Mouse (Mus musculus) G1E (cell line): ENCODE results near the gene Eef1e1. TPM values are rescaled to one million over a fixed set of nuclear protein-coding genes. Genes with fewer than 3 reads are reported as not detected.

Experiments used
- ATAC-seq: 2 replicates; pipeline ENCODE4 v1.8.0; 2016; ENCODE audit warnings: mild to moderate bottlenecking; ENCODE audit not compliant: insufficient number of reproducible peaks, poor library complexity, low FRiP score, severe bottlenecking; ENCODE audit errors: extremely low read depth
- DNase-seq: peaks from one replicate; pipeline ENCODE4 v3.0.0; 2012; ENCODE audit warnings: low spot score
- H3K27me3 ChIP-seq: 2 replicates; pipeline ENCODE4 v1.6.1; 2012; ENCODE audit warnings: mild to moderate bottlenecking, low read length, inconsistent platforms; ENCODE audit not compliant: insufficient read depth
- H3K36me3 ChIP-seq: replicated peaks from 2 replicates; pipeline ENCODE3; 2012; ENCODE audit warnings: mild to moderate bottlenecking, inconsistent platforms
- H3K4me1 ChIP-seq: 2 replicates; pipeline ENCODE4 v1.6.1; 2012; ENCODE audit warnings: low read depth, low read length, inconsistent platforms, mixed read lengths; ENCODE audit not compliant: insufficient read depth
- H3K4me3 ChIP-seq: 2 replicates; pipeline ENCODE4 v1.5.1; 2012; ENCODE audit warnings: low read depth, mild to moderate bottlenecking, inconsistent platforms, low read length, moderate library complexity, mixed read lengths
- H3K9me3 ChIP-seq: replicated peaks from 2 replicates; pipeline ENCODE4 v1.6.1; 2012; ENCODE audit warnings: inconsistent platforms
- CTCF ChIP-seq: IDR thresholded peaks from 2 replicates; pipeline ENCODE4 v1.5.1; 2012; ENCODE audit warnings: low read depth, low read length, inconsistent platforms, mixed read lengths
- GATA1 ChIP-seq: IDR thresholded peaks from 2 replicates; pipeline ENCODE4 v1.6.1; 2012; ENCODE audit warnings: borderline replicate concordance, low read length, inconsistent platforms, mixed read lengths
- GATA2 ChIP-seq: IDR thresholded peaks from 2 replicates; pipeline ENCODE4 v1.6.1; 2012; ENCODE audit warnings: low read depth, low read length, inconsistent platforms, borderline replicate concordance
- POLR2AphosphoS5 ChIP-seq: IDR thresholded peaks from 2 replicates; pipeline ENCODE4 v1.6.1; 2012; ENCODE audit warnings: low read depth, low read length, inconsistent platforms; ENCODE audit not compliant: insufficient replicate concordance
- TAL1 ChIP-seq: conservative IDR thresholded peaks from 2 replicates; pipeline ENCODE4 v1.6.1; 2012; ENCODE audit warnings: low read depth, low read length, inconsistent platforms, mixed read lengths
- polyA plus RNA-seq: library from polyadenylated mRNA; stranded (reverse); fragments of >175 nt; gene quantifications from 2 replicates; pipeline ENCODE4 v1.2.3, GENCODE M21; 2012
- total RNA-seq, 2 experiments: library from RNA; stranded (forward) in 1 of 2; stranded (reverse) in 1 of 2; fragments of 200-1000 nt in 1 of 2; fragments of >200 nt in 1 of 2; fragmentation: Nextera tagmentation in 1 of 2; gene quantifications; 2 replicates each; pipeline ENCODE4 v1.2.3; 2014 to 2017

Eef1e1 gene
- total and polyA plus RNA-seq, 3 experiments: 34.4 to 77.6 (median 73.1) TPM

DNA sequence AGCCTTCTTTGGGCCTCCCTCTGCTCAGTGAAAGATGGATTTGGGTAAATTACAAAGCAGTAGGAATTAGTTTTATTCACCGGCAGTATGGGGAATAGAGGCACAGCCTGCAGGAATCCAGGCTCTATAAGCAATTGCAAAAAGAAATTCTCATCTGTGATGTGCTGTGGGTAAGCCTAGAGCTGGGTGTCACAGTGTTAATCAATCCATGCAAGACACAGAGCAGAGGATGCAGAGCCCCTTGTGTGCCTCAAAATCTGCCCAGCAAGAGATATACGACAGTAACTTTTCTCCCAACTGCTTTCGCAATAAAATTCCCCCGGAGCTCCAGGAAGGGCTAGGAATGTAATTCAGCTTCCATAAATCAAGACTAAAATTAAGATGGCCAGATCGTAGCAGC lies 17.4 kb downstream of the Eef1e1 start:
- H3K9me3 ChIP-seq: 0 out of 2 replicates have a peak, but pooled peaks cover 2% of the 10 kb centered on the region
- DNase-seq (no peak), ATAC-seq (no peak)
- peaks cover 2% of the 10 kb centered on the region; the same call in 1 of the 2 replicates for H3K4me1 ChIP-seq
- H3K27me3 ChIP-seq: no peaks in the 10 kb centered on the region
- TF ChIP-seq POLR2AphosphoS5 (no peak), CTCF (no peak), GATA2 (no peak), TAL1 (no peak), GATA1 (no peak)
- H3K36me3 ChIP-seq: peaks cover 64% of the 10 kb centered on the region
- H3K4me3 ChIP-seq: no peak overlapping the region

DNA sequence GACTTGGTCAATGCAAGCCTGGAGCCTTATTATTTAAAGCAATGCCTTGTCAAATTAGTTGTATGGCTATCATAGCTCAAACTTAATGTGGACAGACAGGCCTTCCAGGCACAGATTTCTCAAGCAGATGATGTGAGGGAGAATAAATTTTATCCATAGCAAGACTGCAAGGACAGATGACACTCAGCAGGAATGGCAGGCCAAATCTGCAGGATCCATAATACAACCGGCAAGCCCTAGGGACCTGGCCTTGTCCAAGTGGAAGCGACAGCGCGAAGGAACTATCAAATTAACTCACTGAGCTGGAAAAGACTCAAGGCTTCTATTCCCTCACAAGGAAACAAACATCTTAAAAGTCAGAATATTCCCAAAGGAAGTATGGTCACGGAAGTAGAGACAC lies 17.9 kb downstream of the Eef1e1 start:
- TF ChIP-seq CTCF (no peak), POLR2AphosphoS5 (no peak), GATA2 (no peak), TAL1 (no peak), GATA1 (no peak)
- H3K4me3 ChIP-seq: no peak overlapping the region

GRCm38 (mm10) chr13:38638694-38639093 lies 20.2 kb downstream of the Eef1e1 start:
- Histone ChIP-seq H3K36me3 (peaks cover 41% of the 10 kb centered on the region), H3K9me3 (0 out of 2 replicates have a peak, but pooled peaks cover 2% of the 10 kb centered on the region), H3K4me1 (peaks cover 12% of the 10 kb centered on the region), H3K4me3 (no peak overlapping the region), H3K27me3 (no peaks in the 10 kb centered on the region)
- TF ChIP-seq CTCF: no peak
- no peak for TF ChIP-seq TAL1
- TF ChIP-seq POLR2AphosphoS5: no peak
- TF ChIP-seq GATA2: no peak
- TF ChIP-seq GATA1: no peak
- DNase-seq (no peak), ATAC-seq (no peak)

More for the DNA sequence above, 17.9 kb downstream of the Eef1e1 start:
- DNase-seq: no peak
- Histone ChIP-seq H3K27me3 (no peaks in the 10 kb centered on the region), H3K4me1 (peaks cover under 1% of the 10 kb centered on the region; the same call in 1 of the 2 replicates), H3K9me3 (0 out of 2 replicates have a peak, but pooled peaks cover 2% of the 10 kb centered on the region), H3K36me3 (peaks cover 61% of the 10 kb centered on the region)
- no peak for ATAC-seq

- no peaks in the 10 kb centered on the region for H3K9me3 ChIP-seq
- no peaks in the 10 kb centered on the region for H3K27me3 ChIP-seq
- peaks cover 30% of the 10 kb centered on the region for H3K36me3 ChIP-seq
- DNase-seq (peak; percentile 71), ATAC-seq (peak; percentile 56)
- H3K4me1 ChIP-seq: peaks cover 36% of the 10 kb centered on the region
- peak within 1 kb of the TSS; percentile 86 for H3K4me3 ChIP-seq
- TF ChIP-seq POLR2AphosphoS5 (no peak), GATA1 (no peak), GATA2 (no peak), TAL1 (no peak)
These were observed 24.0 kb downstream of the Eef1e1 start, which contains the start of gene Bloc1s5 for GRCm38 (mm10) chr13:38634800-38635269. Gene Bloc1s5, minus strand, starts transcription at chr13:38635109.

GRCm38 (mm10) chr13:38634256-38634799 lies 24.5 kb downstream of the Eef1e1 start:
- TF ChIP-seq GATA2 (no peak), GATA1 (no peak), POLR2AphosphoS5 (no peak), CTCF (no peak), TAL1 (no peak)
- ATAC-seq: no peak; the same call in 1 of the 2 replicates

DNA sequence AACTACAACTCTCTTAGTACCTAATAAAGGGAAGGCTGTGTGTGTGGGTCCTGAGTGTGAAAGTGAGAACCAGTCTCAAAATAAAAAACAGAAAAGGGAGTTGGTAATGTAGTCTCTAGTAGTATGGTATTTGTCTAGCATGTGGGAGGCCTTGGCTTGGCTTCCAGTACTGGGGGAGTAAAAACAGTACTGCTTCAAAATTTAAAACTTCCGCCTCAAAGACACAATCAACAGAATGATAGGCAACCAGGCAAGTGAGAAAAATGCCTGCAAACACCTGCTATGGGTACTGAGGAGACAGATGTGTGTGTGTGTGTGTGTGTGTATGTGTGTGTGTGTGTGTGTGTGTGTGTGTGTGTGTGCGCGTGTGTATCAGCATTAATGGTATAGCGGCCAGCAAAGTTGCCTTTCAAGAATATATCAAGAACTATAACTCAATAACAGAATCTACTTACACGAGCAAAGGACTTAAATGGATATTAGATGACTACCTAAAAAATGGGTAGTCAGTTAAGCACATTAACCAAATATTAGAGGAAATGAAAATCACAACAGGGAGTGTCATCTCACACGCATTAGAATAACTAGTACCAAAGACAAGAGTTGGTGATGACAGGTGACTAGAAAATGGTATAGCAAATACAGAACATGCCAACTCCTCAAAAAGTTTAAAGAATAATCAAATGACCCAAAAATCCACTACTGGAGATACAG lies 25.4 kb downstream of the Eef1e1 start:
- H3K36me3 ChIP-seq: peaks cover 31% of the 10 kb centered on the region
- peak overlapping the region; percentile 86 for H3K4me3 ChIP-seq
- H3K27me3 ChIP-seq: no peaks in the 10 kb centered on the region
- DNase-seq (no peak), ATAC-seq (no peak)
- TF ChIP-seq CTCF (no peak), POLR2AphosphoS5 (no peak), GATA1 (no peak), TAL1 (no peak), GATA2 (no peak)
- peaks cover 41% of the 10 kb centered on the region for H3K4me1 ChIP-seq
- no peaks in the 10 kb centered on the region for H3K9me3 ChIP-seq

More at GRCm38 (mm10) chr13:38634256-38634799, 24.5 kb downstream of the Eef1e1 start:
- peak; percentile 26 for DNase-seq
- Histone ChIP-seq H3K36me3 (peaks cover 30% of the 10 kb centered on the region), H3K9me3 (no peaks in the 10 kb centered on the region), H3K4me3 (peak overlapping the region; percentile 86), H3K27me3 (no peaks in the 10 kb centered on the region), H3K4me1 (peaks cover 38% of the 10 kb centered on the region)
